16 mouse cellular contexts compared by ENCODE assay signal in genomic region chr10:56525791-56526190, GRCm38 (mm10).
"Had no signal": no experiment of that assay in that cellular context is flagged by ENCODE, and none has a peak within 500 bp of the region (broad histone marks: within the 10 kb centered on the region; RNA-seq: fewer than 3 reads in every experiment).

No protein-coding gene starts in this region.

- H3K27ac ChIP-seq: kidney, embryonic 15.5 days; limb, embryonic 10.5 days; liver, embryonic 13.5 days; lung, embryonic 15.5 days; macrophage; midbrain, embryonic 12.5 days; neural tube, embryonic 13.5 days had no signal

- DNase-seq: kidney, adult 2 months; kidney, postnatal 25 days; liver, embryonic 13.5 days; liver, postnatal 0 days; lung, postnatal 14 days; right cerebral cortex, postnatal 4 days; spleen, adult 18-20 months; thymus, adult 2 months; thymus, postnatal 25 days had no signal

- H3K4me3 ChIP-seq: kidney, embryonic 15.5 days; limb, embryonic 10.5 days; liver, embryonic 13.5 days; lung, embryonic 15.5 days; megakaryocyte, embryonic 14.5 days; midbrain, embryonic 12.5 days; neural tube, embryonic 13.5 days had no signal
